Mouse (Mus musculus) hindbrain, embryonic 16.5 days (tissue): Measurements from ENCODE around the gene Shisa2. TPM values are rescaled to one million over a fixed set of nuclear protein-coding genes. Genes with fewer than 3 reads are reported as not detected.

ENCODE experiments used
- ATAC-seq: fragments of 200-750 bp; cut with Nextera tagmentation; 2 replicates; pipeline ENCODE4 v1.8.0; 2017; ENCODE audit warnings: moderate TSS enrichment, moderate library complexity
- H3K27ac ChIP-seq: fragments of 300-500 bp; sonication (generic); 2 replicates; pipeline ENCODE4 v1.5.1; 2014; ENCODE audit warnings: low read depth, mild to moderate bottlenecking, control low read depth, low read length, moderate library complexity
- H3K27me3 ChIP-seq: fragments of 300-500 bp; sonication (generic); replicated peaks from 2 replicates; pipeline ENCODE4 v1.6.1; 2014; ENCODE audit warnings: low read length; ENCODE audit not compliant: control insufficient read depth, insufficient read depth
- H3K36me3 ChIP-seq: fragments of 300-500 bp; sonication (generic); 2 replicates; pipeline ENCODE4 v1.6.1; 2014; ENCODE audit warnings: mild to moderate bottlenecking, low read length, moderate library complexity, mixed read lengths; ENCODE audit not compliant: control insufficient read depth, insufficient read depth
- H3K4me1 ChIP-seq: fragments of 300-500 bp; sonication (generic); 2 replicates; pipeline ENCODE4 v1.6.1; 2014; ENCODE audit warnings: low read depth, low read length; ENCODE audit not compliant: control insufficient read depth, insufficient read depth
- H3K4me2 ChIP-seq: fragments of 300-500 bp; sonication (generic); 2 replicates; pipeline ENCODE4 v1.6.1; 2014; ENCODE audit warnings: mild to moderate bottlenecking, low read length, control low read depth, moderate library complexity
- H3K4me3 ChIP-seq: fragments of 300-500 bp; sonication (generic); 2 replicates; pipeline ENCODE4 v1.5.1; 2014; ENCODE audit warnings: mild to moderate bottlenecking, low read length, control low read depth, moderate library complexity
- H3K9ac ChIP-seq: fragments of 300-500 bp; sonication (generic); 2 replicates; pipeline ENCODE4 v1.6.1; 2014; ENCODE audit warnings: low read depth, mild to moderate bottlenecking, control low read depth, low read length, moderate library complexity
- H3K9me3 ChIP-seq: fragments of 300-500 bp; sonication (generic); 2 replicates; pipeline ENCODE4 v1.6.1; 2014; ENCODE audit warnings: mild to moderate bottlenecking, low read length, moderate library complexity; ENCODE audit not compliant: control insufficient read depth
- WGBS: fragments of 180-500 bp; shearing (Covaris S2); extraction: QIAGEN DNeasy Blood & Tissue Kit; methylation state at CpG from one replicate; pipeline ENCODE4 v1.1.7; 2014; 5-methylcytosine and 5-hydroxymethylcytosine counted together
- polyA plus RNA-seq: library from polyadenylated mRNA; unstranded; fragments of >200 nt; fragmentation: Nextera tagmentation; extraction: Ambion mirVana; gene quantifications from 2 replicates; pipeline ENCODE4 v1.2.1, GENCODE M21; 2015

The Shisa2 gene
- polyA plus RNA-seq, 1 experiment from 2014 or later, result 3.0 TPM

GRCm38 (mm10) chr14:59675330-59675729 lies 50.2 kb downstream of the Shisa2 start:
- ATAC-seq, result no peak
- H3K9me3 ChIP-seq, result no peaks in the 10 kb centered on the region
- H3K27me3 ChIP-seq, result no peaks in the 10 kb centered on the region
- no peaks in the 10 kb centered on the region for H3K4me1 ChIP-seq
- no peaks in the 10 kb centered on the region for H3K36me3 ChIP-seq
- 62% methylated on average over 4 of the region's 4 CpGs for WGBS
- H3K27ac ChIP-seq, result no peak overlapping the region
- H3K9ac ChIP-seq, result no peak overlapping the region
- no peak overlapping the region for H3K4me2 ChIP-seq
- no peak overlapping the region for H3K4me3 ChIP-seq

- Histone ChIP-seq H3K4me3 (no peak overlapping the region), H3K9ac (no peak overlapping the region), H3K27me3 (no peaks in the 10 kb centered on the region), H3K36me3 (no peaks in the 10 kb centered on the region), H3K27ac (no peak overlapping the region), H3K4me2 (no peak overlapping the region), H3K4me1 (no peaks in the 10 kb centered on the region), H3K9me3 (no peaks in the 10 kb centered on the region)
- ATAC-seq, result no peak
- WGBS, result 74% methylated on average over 7 of the region's 7 CpGs
Measured at GRCm38 (mm10) chr14:59677598-59678003, 52.5 kb downstream of the Shisa2 start.

Other genes with a start within 250 kb of the Shisa2 start
- 0.20 and 0.21 TPM in 2 replicates for gene Phf11c, start 229.9 kb upstream of the Shisa2 start, polyA plus RNA-seq
- 4.4 and 6.0 TPM in 2 replicates for gene Setdb2, start 184.4 kb upstream of the Shisa2 start, polyA plus RNA-seq
- gene Cab39l, start 184.3 kb upstream of the Shisa2 start, polyA plus RNA-seq, result 29.8 and 31.9 TPM in 2 replicates
- 26.3 and 32.3 TPM in 2 replicates for gene Cdadc1, start 27.3 kb upstream of the Shisa2 start, polyA plus RNA-seq